Mouse (Mus musculus): ENCODE results near the gene Zfp799. TPM values are rescaled to one million over a fixed set of nuclear protein-coding genes. Genes with fewer than 3 reads are reported as not detected.
A peak's percentile ranks its signal among the peaks of the same experiment; 100 is the strongest.

Zfp799 gene
- polyA plus RNA-seq, 1 experiment from 2014 or later = 8.1 TPM

- H3K4me1 ChIP-seq = peaks cover 24% of the 10 kb centered on the region
- WGBS = 80% methylated on average over 3 of the region's 3 CpGs
Observed at GRCm38 (mm10) chr17:32785656-32786055, 44.4 kb downstream of the Zfp799 start.

GRCm38 (mm10) chr17:32777564-32777963 lies 52.5 kb downstream of the Zfp799 start:
- Histone ChIP-seq H3K27me3 (replicated peaks) (no peaks in the 10 kb centered on the region), H3K4me3 (no peak overlapping the region), H3K36me3 (peaks cover 80% of the 10 kb centered on the region), H3K4me2 (no peak overlapping the region), H3K27ac (replicated peaks) (no peak overlapping the region), H3K9ac (no peak overlapping the region), H3K9me3 (no peaks in the 10 kb centered on the region), H3K4me1 (peaks cover 3% of the 10 kb centered on the region; the same call in 1 of the 2 replicates)
- ATAC-seq (ENCODE audit: extremely low read depth, insufficient number of reproducible peaks, low FRiP score, low TSS enrichment) = no peak
- 95% methylated on average over 3 of the region's 3 CpGs for WGBS

More at GRCm38 (mm10) chr17:32785656-32786055, 44.4 kb downstream of the Zfp799 start:
- Histone ChIP-seq H3K27me3 (replicated peaks) (no peaks in the 10 kb centered on the region), H3K9ac (peak overlapping the region; percentile 53; the same call in 1 of the 2 replicates), H3K4me2 (peak overlapping the region; percentile 79), H3K36me3 (peaks cover 46% of the 10 kb centered on the region), H3K27ac (replicated peaks) (no peak overlapping the region), H3K4me3 (no peak overlapping the region), H3K9me3 (no peaks in the 10 kb centered on the region)
- no peak for ATAC-seq (ENCODE audit: extremely low read depth, insufficient number of reproducible peaks, low FRiP score, low TSS enrichment)

GRCm38 (mm10) chr17:32771213-32771612 lies 58.8 kb downstream of the Zfp799 start:
- no peaks in the 10 kb centered on the region for H3K9me3 ChIP-seq
- H3K4me1 ChIP-seq = peaks cover 4% of the 10 kb centered on the region; the same call in 1 of the 2 replicates
- peaks cover 93% of the 10 kb centered on the region for H3K36me3 ChIP-seq
- H3K4me3 ChIP-seq = no peak overlapping the region
- 46% methylated on average over 1 of the region's 1 CpGs for WGBS
- ATAC-seq (ENCODE audit: extremely low read depth, insufficient number of reproducible peaks, low FRiP score, low TSS enrichment) = no peak
- no peaks in the 10 kb centered on the region for H3K27me3 ChIP-seq (replicated peaks)
- H3K9ac ChIP-seq = no peak overlapping the region
- H3K27ac ChIP-seq (replicated peaks) = no peak overlapping the region
- H3K4me2 ChIP-seq = no peak overlapping the region

DNA sequence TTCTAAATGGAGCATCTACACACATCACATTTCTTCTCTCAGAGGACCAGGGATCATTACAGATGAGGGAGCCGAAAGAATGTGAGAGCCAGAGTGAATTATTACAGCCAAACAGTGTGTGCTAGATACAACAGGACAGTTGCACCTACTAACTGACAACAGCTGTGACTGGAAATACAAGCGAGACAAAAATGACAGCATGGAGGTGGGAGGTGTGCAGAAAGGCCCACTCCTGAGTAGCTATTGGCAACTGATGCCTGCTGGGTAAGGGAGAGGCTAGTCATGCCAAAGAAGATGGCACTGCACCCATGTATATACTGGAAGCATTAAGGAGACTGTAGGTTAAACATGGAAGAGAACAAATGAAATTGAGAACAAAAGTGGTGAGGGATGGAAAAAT lies 63.6 kb downstream of the Zfp799 start:
- Histone ChIP-seq H3K27me3 (replicated peaks) (no peaks in the 10 kb centered on the region), H3K4me1 (no peaks in the 10 kb centered on the region), H3K9me3 (no peaks in the 10 kb centered on the region), H3K9ac (no peak overlapping the region), H3K27ac (replicated peaks) (no peak overlapping the region), H3K4me2 (no peak overlapping the region), H3K36me3 (peaks cover 72% of the 10 kb centered on the region), H3K4me3 (no peak overlapping the region)
- ATAC-seq (ENCODE audit: extremely low read depth, insufficient number of reproducible peaks, low FRiP score, low TSS enrichment) = no peak
- 91% methylated on average over 2 of the region's 2 CpGs for WGBS

Other genes starting within 250 kb of the Zfp799 start
- not detected in 2 replicates for gene Cyp4f37, start 209.0 kb downstream of the Zfp799 start, polyA plus RNA-seq (2015; fragmentation: Nextera tagmentation; extraction: Ambion mirVana)
- not detected in 2 replicates for gene Cyp4f40, start 171.4 kb downstream of the Zfp799 start, polyA plus RNA-seq (2015; fragmentation: Nextera tagmentation; extraction: Ambion mirVana)
- gene Cyp4f15, start 144.6 kb downstream of the Zfp799 start, polyA plus RNA-seq (2015; fragmentation: Nextera tagmentation; extraction: Ambion mirVana) = 0.20 and 0.41 TPM in 2 replicates
- 12.1 and 17.3 TPM in 2 replicates for gene Zfp871, start 42.0 kb downstream of the Zfp799 start, polyA plus RNA-seq (2015; fragmentation: Nextera tagmentation; extraction: Ambion mirVana)
- 1.2 and 1.3 TPM in 2 replicates for gene Zfp811, start 20.3 kb downstream of the Zfp799 start, polyA plus RNA-seq (2015; fragmentation: Nextera tagmentation; extraction: Ambion mirVana)
- 4.3 and 4.8 TPM in 2 replicates for gene Zfp870, start 61.4 kb upstream of the Zfp799 start, polyA plus RNA-seq (2015; fragmentation: Nextera tagmentation; extraction: Ambion mirVana)
- gene Cyp4f14, start 87.1 kb upstream of the Zfp799 start, polyA plus RNA-seq (2015; fragmentation: Nextera tagmentation; extraction: Ambion mirVana) = not detected in 2 replicates
- 6.9 and 9.1 TPM in 2 replicates for gene Cyp4f13, start 117.1 kb upstream of the Zfp799 start, polyA plus RNA-seq (2015; fragmentation: Nextera tagmentation; extraction: Ambion mirVana)
- 5.9 and 6.2 TPM in 2 replicates for gene Zfp472, start 135.6 kb upstream of the Zfp799 start, polyA plus RNA-seq (2015; fragmentation: Nextera tagmentation; extraction: Ambion mirVana)
- 7.0 and 7.7 TPM in 2 replicates for gene Zfp952, start 162.9 kb upstream of the Zfp799 start, polyA plus RNA-seq (2015; fragmentation: Nextera tagmentation; extraction: Ambion mirVana)
- 5.5 and 6.3 TPM in 2 replicates for gene Zfp763, start 203.1 kb upstream of the Zfp799 start, polyA plus RNA-seq (2015; fragmentation: Nextera tagmentation; extraction: Ambion mirVana)
- gene 4921501E09Rik, start 237.8 kb upstream of the Zfp799 start, polyA plus RNA-seq (2015; fragmentation: Nextera tagmentation; extraction: Ambion mirVana) = not detected in 2 replicates

Measured in heart, embryonic 13.5 days (tissue).